Mouse (Mus musculus) cerebellum, postnatal 14 days (tissue): ENCODE results near the gene Klf16.
A peak's percentile ranks its signal among the peaks of the same experiment; 100 is the strongest.

Source experiments
- DNase-seq, 2 experiments: peaks; one replicate each; pipeline ENCODE4 v3.0.0; 2021; ENCODE audit warnings: mixed read lengths in 2 of 2

The Klf16 gene

GRCm38 (mm10) chr10:80573944-80574343 lies 3.2 kb downstream of the Klf16 start:
- DNase-seq: peak in 1 of 2 experiments; percentile 33

- DNase-seq: no peak
These were observed 4.6 kb downstream of the Klf16 start for GRCm38 (mm10) chr10:80572477-80572876.

GRCm38 (mm10) chr10:80570871-80571836 lies 6.0 kb downstream of the Klf16 start:
- DNase-seq: peak; percentile 69 to 79

- no peak for DNase-seq
These were observed 6.7 kb downstream of the Klf16 start for GRCm38 (mm10) chr10:80570419-80570818.

- DNase-seq: no peak
These were observed 7.5 kb downstream of the Klf16 start for GRCm38 (mm10) chr10:80569664-80570066.

- no peak for DNase-seq
These were observed 8.2 kb downstream of the Klf16 start for GRCm38 (mm10) chr10:80568876-80569275.

GRCm38 (mm10) chr10:80566375-80567092 lies 10.6 kb downstream of the Klf16 start:
- peak; percentile 95 to 97 for DNase-seq

- DNase-seq: peak; percentile 95
These were observed 15.8 kb downstream of the Klf16 start, which contains the start of gene Rexo1 for GRCm38 (mm10) chr10:80561116-80561944. TSS of gene Rexo1 (minus strand) at chr10:80561560.

- DNase-seq: no peak
These were observed 16.5 kb downstream of the Klf16 start for GRCm38 (mm10) chr10:80560621-80561020.

- DNase-seq: no peak
These were observed 17.7 kb downstream of the Klf16 start for GRCm38 (mm10) chr10:80559431-80559830.

- DNase-seq: peak; percentile 87 to 95
These were observed 19.7 kb downstream of the Klf16 start for GRCm38 (mm10) chr10:80557346-80557965.

- no peak for DNase-seq
These were observed 23.1 kb downstream of the Klf16 start for GRCm38 (mm10) chr10:80553997-80554396.

- DNase-seq: no peak
These were observed 23.5 kb downstream of the Klf16 start for GRCm38 (mm10) chr10:80553575-80553974.

- no peak for DNase-seq
These were observed 24.8 kb downstream of the Klf16 start for GRCm38 (mm10) chr10:80552364-80552763.

- no peak for DNase-seq
These were observed 27.8 kb downstream of the Klf16 start for GRCm38 (mm10) chr10:80549279-80549678.

GRCm38 (mm10) chr10:80548428-80549006 lies 28.6 kb downstream of the Klf16 start:
- DNase-seq: peak; percentile 84 to 91

GRCm38 (mm10) chr10:80547539-80547938 lies 29.6 kb downstream of the Klf16 start:
- no peak for DNase-seq

- no peak for DNase-seq
These were observed 30.2 kb downstream of the Klf16 start for GRCm38 (mm10) chr10:80546945-80547344.

GRCm38 (mm10) chr10:80545590-80545989 lies 31.5 kb downstream of the Klf16 start:
- no peak for DNase-seq

- peak in 1 of 2 experiments; percentile 54 for DNase-seq
These were observed 33.2 kb downstream of the Klf16 start for GRCm38 (mm10) chr10:80543873-80544272.

- DNase-seq: no peak
These were observed 37.6 kb downstream of the Klf16 start for GRCm38 (mm10) chr10:80539493-80539892.
